Mouse (Mus musculus) megakaryocyte, adult 5-6 weeks (primary cell): Measurements from ENCODE around the gene Lrtm1. TPM values are rescaled to one million over a fixed set of nuclear protein-coding genes. Genes with fewer than 3 reads are reported as not detected.

Experiments
- ATAC-seq: 2 replicates; pipeline ENCODE4 v1.8.0; 2016; ENCODE audit warnings: mild to moderate bottlenecking, inconsistent platforms; ENCODE audit not compliant: poor library complexity, severe bottlenecking
- total RNA-seq, 2 experiments: library from RNA; stranded (forward) in 1 of 2; stranded (reverse) in 1 of 2; fragments of 153-499, 151-499 nt in 1 of 2; fragments of 221-1000, 200-1000 nt in 1 of 2; gene quantifications; 2 replicates each; pipeline versions ENCODE4 v1.2.3 to v1.2.4; 2015 to 2017

Lrtm1 gene
- total RNA-seq (2015), result not detected in 2 replicates
- not detected in 2 replicates for total RNA-seq (2017)

DNA sequence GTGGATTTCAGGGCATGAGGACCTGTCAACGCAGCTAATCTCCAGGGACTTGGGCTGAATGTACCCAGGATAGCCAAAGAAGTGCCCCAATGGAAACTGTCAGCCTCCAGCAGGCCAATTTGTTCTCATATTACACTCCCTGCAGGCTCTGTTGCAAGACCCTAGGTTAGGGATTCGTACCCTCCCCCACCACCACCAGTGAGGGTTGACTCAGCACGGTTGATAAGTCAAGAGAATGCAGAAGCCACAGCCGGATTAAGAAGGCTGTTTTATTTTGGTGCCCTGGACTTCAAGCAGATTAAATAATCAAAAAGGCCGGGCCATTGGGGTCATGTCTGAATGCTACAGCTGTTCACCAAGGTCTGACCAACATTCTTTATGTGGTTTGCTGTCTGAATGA is at the start of gene Lrtm1:
Gene Lrtm1, plus strand, starts transcription at position 326 of the 400 bp plus-strand sequence.
- no peak for ATAC-seq

GRCm38 (mm10) chr14:28969247-28969646 is 48.8 kb upstream of the Lrtm1 start:
- no peak for ATAC-seq

GRCm38 (mm10) chr14:28972620-28973019 is 45.4 kb upstream of the Lrtm1 start:
- no peak for ATAC-seq

DNA sequence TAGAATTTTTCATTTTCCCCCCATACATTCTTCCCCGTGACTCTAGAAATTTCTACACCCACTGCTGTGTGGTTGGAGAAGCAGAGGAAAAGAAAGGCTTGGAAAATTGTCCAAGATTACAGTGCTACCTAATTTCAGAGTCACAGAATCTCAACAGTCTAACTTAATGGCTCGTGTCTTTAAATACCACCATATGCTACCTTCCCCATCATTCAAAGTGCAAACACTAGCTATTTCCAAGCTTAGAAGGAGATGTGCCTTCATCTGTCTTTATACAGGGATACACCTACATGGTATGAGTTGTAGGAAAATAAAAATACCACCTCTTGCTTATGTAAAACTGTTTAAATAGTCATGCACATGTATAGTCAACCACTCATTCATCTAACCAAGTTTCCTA is 38.8 kb upstream of the Lrtm1 start:
- no peak for ATAC-seq

GRCm38 (mm10) chr14:28980482-28980881 is 37.5 kb upstream of the Lrtm1 start:
- no peak for ATAC-seq

DNA sequence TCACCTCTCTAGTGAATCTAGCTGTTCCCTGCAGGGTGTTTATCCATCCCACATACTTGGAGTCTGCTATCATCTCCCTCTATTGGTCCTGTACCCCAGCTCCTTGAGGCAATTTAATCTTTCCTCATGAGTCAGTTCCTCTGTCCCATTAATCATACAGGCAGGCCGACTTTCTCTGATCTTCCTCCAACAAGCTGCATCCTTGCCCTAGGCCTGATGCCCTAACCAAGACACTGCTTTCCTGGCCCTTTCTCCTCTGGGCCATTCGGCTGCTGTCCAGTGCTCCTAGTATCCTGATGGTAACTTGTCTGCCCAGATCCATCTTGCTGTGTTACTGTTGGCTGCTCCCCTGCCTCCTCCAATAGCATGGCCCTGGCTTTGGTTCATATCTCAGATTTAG is 33.7 kb upstream of the Lrtm1 start:
- no peak for ATAC-seq

GRCm38 (mm10) chr14:28988211-28988900 is 29.7 kb upstream of the Lrtm1 start:
- no peak for ATAC-seq

DNA sequence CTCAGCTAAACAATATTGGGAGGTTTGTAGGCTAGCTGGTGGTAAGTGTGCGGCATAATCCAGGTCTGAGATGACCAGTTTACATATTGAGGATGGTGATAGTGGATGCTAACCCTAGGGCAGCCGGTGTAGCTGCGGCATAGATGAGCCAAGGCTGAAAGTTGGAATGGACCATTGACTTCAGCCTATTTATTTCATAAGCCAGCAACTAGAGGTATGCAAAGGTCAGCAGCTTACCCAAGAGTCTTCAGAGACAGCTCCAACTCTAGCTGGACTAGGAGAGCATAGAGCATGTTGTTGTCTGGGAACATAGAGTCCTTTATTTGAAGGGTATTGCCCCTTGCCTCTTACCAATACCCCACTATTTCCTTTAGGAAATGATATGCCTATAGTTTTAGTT is 21.4 kb upstream of the Lrtm1 start:
- no peak for ATAC-seq

DNA sequence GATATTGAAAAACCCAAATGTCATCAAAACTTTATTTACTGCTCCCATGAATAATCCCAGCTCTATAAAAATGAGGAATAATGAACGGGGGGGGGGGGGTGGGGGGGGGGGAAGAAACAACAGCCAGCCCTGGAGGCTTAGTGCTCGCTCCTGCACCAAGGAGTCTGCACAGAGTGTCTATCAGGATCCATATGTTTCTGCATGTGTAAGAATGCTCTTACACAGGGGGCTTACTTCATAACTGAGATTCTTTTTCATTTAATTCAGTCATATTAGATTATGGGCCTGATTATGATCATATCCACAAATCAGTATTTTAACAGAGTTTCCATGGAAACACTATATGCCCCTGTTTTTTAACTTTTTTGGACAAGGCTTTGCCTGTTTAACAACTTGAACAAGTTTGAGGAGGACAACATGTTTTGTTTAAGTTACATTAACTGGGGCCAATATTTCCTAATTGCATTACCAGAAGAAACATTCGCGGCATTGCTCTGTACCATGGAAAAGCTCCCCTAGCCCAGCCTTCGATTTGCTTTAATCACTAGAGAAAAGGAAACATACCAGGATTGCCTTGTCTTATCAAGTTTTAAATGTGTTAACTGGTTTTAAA is 12.7 kb upstream of the Lrtm1 start:
- ATAC-seq, result no peak

DNA sequence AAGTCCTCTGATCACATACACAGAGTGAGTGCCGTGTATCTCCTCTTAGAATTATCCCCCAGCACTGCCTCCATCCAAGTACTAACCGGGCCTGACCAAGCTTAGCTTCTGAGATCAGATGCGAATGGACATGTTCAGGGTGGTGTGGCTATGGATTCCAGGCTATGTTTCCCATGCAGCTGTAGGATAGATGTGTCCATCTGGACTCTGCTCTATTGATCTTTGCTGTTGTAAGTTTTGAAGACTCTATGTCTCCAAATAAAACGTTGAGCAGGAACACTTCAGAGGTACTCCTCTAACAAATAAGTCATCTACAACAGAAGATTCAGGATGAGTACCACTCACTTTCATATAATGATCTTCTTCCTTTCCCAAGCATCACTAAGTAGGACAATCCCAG is 8.4 kb upstream of the Lrtm1 start:
- no peak for ATAC-seq

DNA sequence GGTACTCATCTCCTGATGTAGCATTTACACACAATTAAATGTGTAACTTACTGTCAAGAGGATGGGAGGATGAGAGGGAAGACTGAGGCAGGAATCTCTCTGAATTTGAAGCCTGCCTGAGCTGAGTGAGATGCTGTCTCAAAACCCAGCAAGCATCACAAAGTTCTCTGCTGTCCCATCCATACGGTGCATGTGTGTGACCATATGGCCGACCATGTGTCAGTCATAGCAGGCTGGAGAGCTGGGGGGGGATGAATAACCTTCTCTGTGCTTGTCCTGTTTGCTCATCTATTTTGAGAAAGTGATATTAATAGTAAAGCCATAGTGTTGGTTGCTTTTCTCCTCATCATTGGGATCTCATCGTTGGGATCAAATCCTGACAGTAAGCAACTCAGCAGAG is 4.8 kb upstream of the Lrtm1 start:
- no peak for ATAC-seq

DNA sequence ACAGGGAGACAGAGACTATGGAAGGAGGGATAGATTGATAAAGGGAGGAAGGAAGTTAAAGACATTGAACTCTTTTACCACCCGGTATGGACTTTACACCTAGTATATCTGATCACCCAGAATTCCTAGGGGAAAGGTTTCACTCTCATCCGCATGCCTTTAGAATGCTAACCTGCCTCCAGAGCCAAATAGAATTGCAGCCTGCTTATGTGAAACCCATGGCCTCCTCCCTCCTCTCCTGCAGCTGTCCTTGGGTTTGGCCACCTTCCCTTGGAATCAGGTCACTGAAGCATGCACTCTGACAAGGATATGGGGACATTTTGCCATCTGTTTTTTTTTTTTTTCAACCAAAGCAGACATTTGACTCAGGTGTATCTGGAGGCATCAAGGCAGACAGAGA is 3.3 kb upstream of the Lrtm1 start:
- ATAC-seq, result no peak

DNA sequence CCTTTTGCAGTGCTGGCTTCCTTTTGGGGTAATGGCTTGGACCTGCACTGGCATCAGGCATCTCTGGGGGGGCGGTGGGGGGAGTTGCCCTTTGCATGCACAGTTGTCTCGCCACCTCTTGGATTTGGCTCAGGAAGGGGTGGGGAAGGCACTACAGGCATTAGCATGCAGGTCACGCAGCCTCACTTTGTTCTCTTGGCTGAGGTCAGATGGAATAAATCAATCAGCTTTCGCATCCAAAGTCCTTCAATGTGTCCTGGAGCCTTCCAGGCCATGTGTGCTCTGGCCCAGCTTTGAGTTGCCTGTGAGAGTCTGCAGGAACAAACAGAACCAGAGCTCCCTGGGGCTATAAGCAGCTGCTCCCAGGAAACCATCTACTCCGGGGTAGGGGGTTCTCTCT is 2.1 kb upstream of the Lrtm1 start:
- ATAC-seq, result no peak

GRCm38 (mm10) chr14:29018316-29019000 is 450 bp downstream of the Lrtm1 start:
- ATAC-seq, result no peak

GRCm38 (mm10) chr14:29021295-29021694 is 3.3 kb downstream of the Lrtm1 start:
- no peak for ATAC-seq

GRCm38 (mm10) chr14:29023246-29023645 is 5.2 kb downstream of the Lrtm1 start:
- ATAC-seq, result no peak

DNA sequence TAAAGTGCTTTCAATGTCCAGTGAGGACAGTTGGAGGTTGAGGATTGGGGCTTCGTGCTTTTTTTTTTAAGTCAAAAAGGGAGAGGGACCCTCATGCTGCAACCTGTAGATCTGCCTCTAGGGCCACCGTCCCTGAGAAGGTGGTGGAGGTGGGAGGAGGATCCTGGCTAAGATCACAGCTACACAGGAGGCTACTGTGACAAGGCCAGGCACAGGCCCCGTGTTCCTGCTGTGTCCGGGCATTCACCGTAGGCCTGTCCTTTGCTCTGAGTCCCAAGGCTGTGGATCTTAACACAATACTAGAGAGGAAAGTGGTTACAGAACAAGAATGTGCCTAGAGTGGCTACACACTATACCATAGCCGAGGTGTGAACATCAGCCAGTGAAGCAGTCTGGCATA is 7.3 kb downstream of the Lrtm1 start:
- no peak for ATAC-seq

DNA sequence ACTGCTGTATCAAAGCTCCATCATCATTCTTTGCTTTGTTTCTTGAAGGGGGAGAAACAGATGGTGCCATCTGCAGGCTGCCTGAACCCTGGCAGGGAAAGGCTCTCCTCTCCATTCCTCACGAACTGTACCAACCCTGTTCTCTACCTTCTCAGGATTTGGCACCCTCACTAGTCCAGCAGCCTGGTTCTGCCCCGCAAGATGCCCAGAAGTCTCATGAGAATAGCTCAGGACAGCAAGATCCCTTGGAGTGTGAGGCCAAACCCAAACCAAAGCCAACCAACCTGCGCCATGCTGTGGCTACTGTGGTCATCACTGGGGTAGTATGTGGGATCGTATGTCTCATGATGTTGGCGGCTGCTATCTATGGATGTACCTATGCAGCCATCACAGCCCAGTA is 9.3 kb downstream of the Lrtm1 start:
- ATAC-seq, result no peak

DNA sequence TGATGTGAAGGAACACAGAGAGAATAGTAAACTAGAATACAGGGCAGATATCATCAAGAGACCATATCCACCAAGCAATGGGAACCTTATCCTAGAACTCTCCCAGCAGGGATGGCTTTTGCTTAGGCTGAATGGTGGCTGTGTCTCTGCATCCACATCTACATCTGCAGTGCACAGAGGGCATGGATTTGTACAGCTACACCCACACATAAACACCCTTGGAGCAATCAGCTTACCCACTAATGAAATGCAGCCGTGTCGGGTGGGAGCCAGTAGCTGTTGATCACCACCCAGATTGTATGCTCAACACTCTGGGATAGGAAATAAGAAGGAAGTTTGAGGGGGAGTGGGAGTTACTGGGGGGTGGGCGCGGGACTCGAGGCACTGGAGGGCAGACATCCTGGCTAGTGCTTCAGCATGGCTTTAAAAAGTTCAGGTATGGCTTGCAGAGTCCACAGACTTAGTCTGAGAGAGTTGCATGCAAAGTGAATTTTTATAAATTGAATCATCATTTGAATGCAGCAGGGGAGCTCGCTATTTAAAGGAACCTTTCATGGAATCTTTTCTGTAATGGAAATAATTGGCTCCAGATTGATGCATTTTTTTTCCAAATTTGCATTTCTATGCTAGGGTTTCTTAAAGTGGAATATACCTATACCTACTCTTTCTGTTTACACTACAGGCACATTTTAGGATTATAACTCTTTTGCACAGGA is 10.5 kb downstream of the Lrtm1 start:
- no peak for ATAC-seq

- ATAC-seq, result no peak
Measured at GRCm38 (mm10) chr14:29029107-29029469, 11.1 kb downstream of the Lrtm1 start.

- no peak for ATAC-seq
Measured at GRCm38 (mm10) chr14:29029896-29030420, 11.9 kb downstream of the Lrtm1 start.
